Mouse (Mus musculus) bone marrow macrophage, adult 2 months (primary cell): ENCODE data around the gene Reep6. TPM values are rescaled to one million over a fixed set of nuclear protein-coding genes. Genes with fewer than 3 reads are reported as not detected.

Source experiments
- H3K27ac ChIP-seq: 2 replicates; pipeline ENCODE4 v1.5.1; 2012; ENCODE audit warnings: low read depth, low read length; ENCODE audit not compliant: insufficient read depth
- H3K4me1 ChIP-seq: 2 replicates; pipeline ENCODE4 v1.6.1; 2012; ENCODE audit warnings: low read length; ENCODE audit not compliant: control insufficient read depth, insufficient read depth
- H3K4me3 ChIP-seq: 2 replicates; pipeline ENCODE4 v1.5.1; 2012; ENCODE audit warnings: mild to moderate bottlenecking, low read length, moderate library complexity; ENCODE audit not compliant: insufficient read depth
- CTCF ChIP-seq: IDR thresholded peaks from 2 replicates; pipeline ENCODE4 v1.5.1; 2012; ENCODE audit warnings: low read depth, mild to moderate bottlenecking, low read length, moderate library complexity
- POLR2A ChIP-seq: IDR thresholded peaks from 2 replicates; pipeline ENCODE4 v1.6.1; 2012; ENCODE audit warnings: mild to moderate bottlenecking, low read depth, low read length, borderline replicate concordance
- polyA plus RNA-seq: library from polyadenylated mRNA; stranded (reverse); fragments of >200 nt; gene quantifications from 2 replicates; pipeline ENCODE4 v1.2.4, GENCODE M21; 2012; ENCODE audit not compliant: missing spikeins, insufficient read depth, insufficient read length

Gene Reep6
- polyA plus RNA-seq, 1 experiment = 1.5 TPM

DNA sequence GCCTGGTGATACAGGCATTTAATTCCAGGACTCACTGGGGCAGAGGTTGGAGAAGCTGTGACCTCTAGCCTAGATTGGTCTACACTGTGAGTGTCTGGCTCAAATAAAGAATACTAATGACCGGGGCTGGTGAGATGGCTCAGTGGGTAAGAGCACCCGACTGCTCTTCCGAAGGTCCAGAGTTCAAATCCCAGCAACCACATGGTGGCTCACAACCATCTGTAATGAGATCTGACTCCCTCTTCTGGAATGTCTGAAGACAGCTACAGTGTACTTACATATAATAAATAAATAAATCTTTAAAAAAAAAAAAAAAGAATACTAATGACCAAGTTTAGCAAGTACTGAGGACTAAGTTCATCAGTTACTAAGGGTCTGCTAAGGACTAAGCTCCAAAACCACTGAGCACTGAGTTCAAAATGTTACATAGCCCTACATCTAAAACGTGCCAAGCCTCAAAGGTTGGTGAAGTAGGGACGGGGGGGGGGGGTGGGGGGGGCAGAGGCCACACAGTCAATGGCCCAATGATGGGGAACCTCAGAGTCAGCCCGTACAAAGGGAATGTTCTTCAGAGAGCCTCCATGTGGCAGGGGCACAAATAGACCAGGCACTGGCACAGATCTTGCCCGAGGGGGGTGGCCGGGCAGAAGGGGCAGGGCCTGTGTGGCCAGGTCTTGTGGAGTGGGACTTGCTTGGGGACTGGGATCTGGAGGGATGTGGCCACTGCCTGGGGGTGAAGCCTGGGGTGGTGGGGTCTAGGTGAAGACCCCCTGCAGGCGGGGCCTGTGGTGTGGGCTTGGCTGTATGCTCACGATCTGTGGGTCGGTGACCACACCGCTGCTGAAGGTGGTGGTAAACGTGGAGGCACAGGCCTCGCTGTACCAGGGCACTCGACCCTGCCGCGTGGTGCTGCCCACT is 5.4 kb upstream of the Reep6 start:
- H3K4me3 ChIP-seq = peak overlapping the region; percentile 93; the same call in 1 of the 2 replicates
- no peak for TF ChIP-seq CTCF
- TF ChIP-seq POLR2A = no peak
- peaks cover 12% of the 10 kb centered on the region for H3K4me1 ChIP-seq
- no peak overlapping the region for H3K27ac ChIP-seq

DNA sequence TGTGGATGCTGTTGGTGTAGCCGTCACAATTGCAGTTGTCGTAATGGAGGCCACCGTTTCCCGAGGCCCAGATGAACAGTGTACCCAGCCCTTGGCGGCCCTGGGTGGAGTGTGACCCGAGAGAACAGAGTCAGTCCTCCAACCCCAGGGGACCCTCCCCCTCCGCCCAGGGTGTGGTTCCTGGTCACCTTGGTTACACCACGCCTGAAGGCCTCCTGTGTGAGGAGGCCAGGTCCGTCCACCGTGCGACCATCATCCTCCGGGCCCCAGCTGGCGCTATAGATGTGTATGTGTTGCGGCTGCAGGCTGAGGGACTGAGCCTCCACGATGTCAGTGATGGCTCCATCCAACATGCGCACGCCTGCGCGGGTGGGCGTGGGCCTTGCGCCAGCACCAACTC is 4.7 kb upstream of the Reep6 start:
- no peak overlapping the region for H3K27ac ChIP-seq
- peaks cover 10% of the 10 kb centered on the region for H3K4me1 ChIP-seq
- TF ChIP-seq CTCF = no peak
- no peak for TF ChIP-seq POLR2A
- H3K4me3 ChIP-seq = no peak overlapping the region

DNA sequence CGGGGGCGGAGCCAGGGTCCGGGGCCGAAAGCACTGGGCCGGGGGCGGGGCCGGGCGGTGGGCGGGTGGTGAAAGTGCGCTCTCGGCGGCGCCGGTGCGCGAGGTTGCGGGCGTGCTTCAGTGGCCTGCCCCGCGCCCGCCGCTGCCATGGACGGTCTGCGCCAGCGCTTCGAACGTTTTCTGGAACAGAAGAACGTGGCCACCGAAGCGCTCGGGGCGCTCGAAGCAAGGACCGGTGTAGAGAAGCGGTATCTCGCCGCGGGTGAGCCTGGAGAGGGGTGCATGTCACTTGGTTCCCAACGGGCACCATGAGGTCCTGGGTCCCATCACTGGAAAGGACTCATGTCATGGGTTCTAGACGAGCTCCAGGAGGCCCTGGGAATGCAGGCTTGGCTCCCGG is 331 bp downstream of the Reep6 start:
- Histone ChIP-seq H3K4me3 (peak overlapping the region; percentile 60), H3K27ac (no peak overlapping the region), H3K4me1 (peaks cover 5% of the 10 kb centered on the region; the same call in 1 of the 2 replicates)
- TF ChIP-seq CTCF = no peak
- TF ChIP-seq POLR2A = no peak

GRCm38 (mm10) chr10:80330888-80331287 is 1.1 kb downstream of the Reep6 start:
- TF ChIP-seq CTCF = no peak
- TF ChIP-seq POLR2A = no peak
- Histone ChIP-seq H3K4me1 (peaks cover 5% of the 10 kb centered on the region; the same call in 1 of the 2 replicates), H3K27ac (no peak overlapping the region), H3K4me3 (no peak overlapping the region)

DNA sequence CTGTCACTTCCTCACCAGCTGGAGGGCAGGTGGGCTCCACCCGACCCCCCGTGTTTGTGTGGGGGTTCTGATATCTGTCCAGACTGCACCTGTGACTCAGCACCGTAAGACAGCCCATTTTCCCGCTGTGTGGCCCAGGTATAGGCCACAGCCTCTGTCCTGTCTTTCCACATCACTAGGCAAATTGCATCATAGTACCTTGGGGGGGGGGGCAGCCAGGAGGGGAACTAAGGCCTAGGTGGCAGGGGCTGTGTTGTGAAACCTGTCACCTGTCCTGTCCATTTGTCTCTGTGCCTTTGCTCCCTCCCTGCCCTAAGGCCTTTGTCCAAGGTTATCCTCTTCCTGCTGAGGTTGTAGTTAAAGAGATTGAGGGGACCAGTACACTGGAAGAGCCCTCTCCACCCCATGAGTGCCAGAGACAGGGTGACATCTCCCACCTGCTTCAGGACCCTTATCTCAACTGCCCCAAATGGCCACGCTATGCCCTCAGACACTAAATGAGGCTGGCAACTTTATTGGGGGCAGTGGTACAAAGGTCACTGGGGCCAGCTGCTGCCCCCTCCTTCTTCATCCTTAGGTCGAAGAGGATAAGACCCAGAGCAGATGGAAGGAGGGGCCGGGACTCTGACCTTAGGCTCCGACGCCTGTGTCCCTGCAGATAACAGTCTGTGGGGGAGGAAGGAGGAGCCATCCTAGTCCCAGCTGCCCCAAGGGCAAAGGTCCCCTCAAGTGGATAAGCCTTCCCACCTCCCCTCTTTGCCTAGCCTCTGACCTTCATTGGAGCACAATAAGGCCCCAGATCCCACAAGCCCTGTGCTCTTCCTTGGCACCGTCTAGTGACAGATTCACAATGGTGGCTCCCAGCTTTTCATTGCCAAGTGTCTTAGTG is 2.1 kb downstream of the Reep6 start:
- TF ChIP-seq CTCF (no peak), POLR2A (no peak)
- no peak overlapping the region for H3K27ac ChIP-seq
- no peak overlapping the region for H3K4me3 ChIP-seq
- H3K4me1 ChIP-seq = peaks cover 5% of the 10 kb centered on the region; the same call in 1 of the 2 replicates

DNA sequence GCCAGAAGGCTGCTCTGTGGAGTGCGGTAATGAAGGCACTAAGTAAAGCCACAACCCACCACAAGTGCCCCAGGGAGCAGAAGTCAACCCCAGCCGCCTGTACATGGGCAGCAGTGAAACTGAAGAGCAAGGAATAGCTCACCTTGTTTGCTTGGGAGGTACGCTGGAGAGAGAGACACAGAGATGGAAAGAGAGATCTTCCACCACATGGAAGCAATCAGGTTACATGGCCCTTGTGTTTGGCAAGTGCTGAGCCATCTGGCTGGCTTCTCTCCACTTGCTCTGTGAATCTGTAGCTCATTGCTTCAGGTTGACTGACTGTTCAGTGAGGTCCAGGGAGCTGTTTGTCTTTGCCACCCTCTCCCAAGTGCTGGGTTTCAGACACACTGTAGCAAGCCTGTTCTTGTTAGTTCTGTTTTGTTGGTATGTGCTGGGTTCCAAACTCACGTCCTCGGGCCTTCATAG is 2.8 kb downstream of the Reep6 start:
- Histone ChIP-seq H3K4me1 (peaks cover 5% of the 10 kb centered on the region; the same call in 1 of the 2 replicates), H3K27ac (no peak overlapping the region)

DNA sequence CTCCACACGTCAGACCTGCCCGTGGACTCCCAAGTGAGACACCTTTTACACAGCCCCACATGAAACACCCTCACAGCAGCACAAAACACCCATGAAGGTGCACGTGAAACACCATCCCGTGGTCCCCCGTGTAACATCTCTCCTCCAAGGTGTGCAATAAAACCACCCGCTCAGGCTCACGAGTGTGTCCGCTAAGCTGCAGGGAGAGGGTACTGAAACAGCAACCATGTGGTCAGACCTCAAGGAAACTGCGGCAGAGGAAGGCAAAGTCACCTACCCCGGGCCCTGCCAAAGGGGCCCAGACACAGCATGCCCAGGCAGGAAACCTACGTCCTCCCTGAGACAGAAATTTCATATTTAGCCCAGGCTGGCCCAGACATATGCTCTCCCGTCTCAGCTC is 6.5 kb downstream of the Reep6 start:
- TF ChIP-seq POLR2A = no peak
- Histone ChIP-seq H3K4me1 (no peaks in the 10 kb centered on the region), H3K4me3 (no peak overlapping the region), H3K27ac (no peak overlapping the region)

More for the DNA sequence above, 2.8 kb downstream of the Reep6 start:
- H3K4me3 ChIP-seq = no peak overlapping the region
- TF ChIP-seq POLR2A = no peak
- TF ChIP-seq CTCF = no peak

- Histone ChIP-seq H3K4me3 (no peak overlapping the region), H3K27ac (no peak overlapping the region), H3K4me1 (peaks cover 3% of the 10 kb centered on the region; the same call in 1 of the 2 replicates)
- peak; percentile 94 for TF ChIP-seq CTCF
- no peak for TF ChIP-seq POLR2A
These were observed 10.4 kb downstream of the Reep6 start for GRCm38 (mm10) chr10:80339941-80340750.

DNA sequence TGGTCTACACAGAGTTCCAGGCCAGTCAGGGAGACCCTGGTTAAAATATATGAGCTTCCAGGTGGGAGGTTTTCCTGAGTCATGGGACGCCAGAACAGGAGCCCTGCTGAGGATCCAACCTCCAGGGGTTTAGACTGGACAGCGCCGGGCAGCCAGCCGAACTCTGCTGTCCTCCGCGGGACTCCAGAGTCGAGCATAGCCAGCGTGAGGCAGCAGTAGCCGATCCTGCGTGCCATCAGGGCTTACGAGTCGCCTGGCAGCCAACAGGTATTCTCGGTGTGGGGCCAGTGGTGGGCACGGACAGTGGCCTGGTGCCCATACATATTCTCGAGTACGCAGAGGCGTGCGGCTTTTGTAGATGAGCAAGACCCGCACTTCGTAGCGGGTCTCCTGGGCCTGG is 11.3 kb downstream of the Reep6 start:
- Histone ChIP-seq H3K4me3 (no peak overlapping the region), H3K4me1 (peaks cover 3% of the 10 kb centered on the region; the same call in 1 of the 2 replicates), H3K27ac (no peak overlapping the region)
- TF ChIP-seq CTCF = no peak
- TF ChIP-seq POLR2A = no peak
